In genomic region chr13:55071322-55071721, GRCm38 (mm10) we compare ENCODE assay signal across 8 mouse cellular contexts. TPM values are rescaled to one million over a fixed set of nuclear protein-coding genes. Genes with fewer than 3 reads are reported as not detected.
DNase-seq lines count a peak whose midpoint lies in the region; ATAC-seq and TF ChIP-seq lines count a peak whose summit lies in the region.

No protein-coding gene starts in this region.

- no peak overlapping the region for H3K27ac ChIP-seq in heart, postnatal 0 days (ENCODE audit: low read depth)
- H3K27ac ChIP-seq in heart, embryonic 10.5 days: no peak overlapping the region

- no peak overlapping the region for H3K9ac ChIP-seq in heart, postnatal 0 days (replicated peaks; ENCODE audit: low read depth, low read length)

- peak; percentile 47 for DNase-seq in heart, postnatal 0 days (ENCODE audit: low spot score)
- DNase-seq in heart, embryonic 10.5 days (ENCODE audit: low spot score): no peak
- peak; percentile 6 to 16 for DNase-seq in right cerebral cortex, adult 2 months (ENCODE audit: low spot score in 2 of 2)
- no peak for DNase-seq in right cerebral cortex, postnatal 36 days (ENCODE audit: low spot score in 2 of 2)
- DNase-seq in embryo, embryonic 10.5 days (ENCODE audit: low spot score): peak; percentile 76
- DNase-seq in testis, postnatal 10 days (ENCODE audit: low spot score): no peak
- no peak for DNase-seq in urinary bladder, adult 18-20 months (ENCODE audit: low spot score in 2 of 2)
- DNase-seq in spleen, postnatal 10 days (ENCODE audit: low spot score in 2 of 2): no peak

- WGBS in heart, postnatal 0 days: 3% methylated on average over 3 of the region's 3 CpGs
- 7% methylated on average over 3 of the region's 3 CpGs for WGBS in heart, embryonic 10.5 days

- H3K4me3 ChIP-seq in heart, postnatal 0 days (ENCODE audit: low read depth, low read length): no peak overlapping the region
- H3K4me3 ChIP-seq in heart, embryonic 10.5 days: no peak overlapping the region

- no peak for TF ChIP-seq EP300 in heart, postnatal 0 days (IDR thresholded peaks at IDR 0.05; ENCODE audit: low read depth)

- no peaks in the 10 kb centered on the region for H3K9me3 ChIP-seq in heart, postnatal 0 days (replicated peaks; ENCODE audit: control insufficient read depth, low read length)
- no peaks in the 10 kb centered on the region for H3K9me3 ChIP-seq in heart, embryonic 10.5 days

- no peaks in the 10 kb centered on the region for H3K4me1 ChIP-seq in heart, postnatal 0 days (ENCODE audit: control insufficient read depth, insufficient read depth)
- no peaks in the 10 kb centered on the region for H3K4me1 ChIP-seq in heart, embryonic 10.5 days

- H3K27me3 ChIP-seq in heart, postnatal 0 days (ENCODE audit: control insufficient read depth, insufficient read depth, low read length): no peaks in the 10 kb centered on the region
- H3K27me3 ChIP-seq in heart, embryonic 10.5 days (ENCODE audit: insufficient read depth, poor library complexity, severe bottlenecking): no peaks in the 10 kb centered on the region

- no peak overlapping the region for H3K4me2 ChIP-seq in heart, postnatal 0 days (ENCODE audit: low read depth, low read length)

- H3K36me3 ChIP-seq in heart, postnatal 0 days (replicated peaks; ENCODE audit: control insufficient read depth, insufficient read depth, low read length): peaks cover 34% of the 10 kb centered on the region
- H3K36me3 ChIP-seq in heart, embryonic 10.5 days: peaks cover 9% of the 10 kb centered on the region; the same call in 1 of the 2 replicates

- ATAC-seq in heart, postnatal 0 days (ENCODE audit: insufficient read depth, low read depth): no peak

- TF ChIP-seq CTCF in heart, postnatal 0 days (IDR thresholded peaks at IDR 0.05; ENCODE audit: low read depth): peak; percentile 50

RNA-seq across cellular contexts. Expression of gene Uimc1, which starts 28.8 kb away (rescaled TPM):
- total RNA-seq in heart, postnatal 0 days (2014; rRNA removed; ENCODE audit: low replicate concordance): 6.2 and 11.1 TPM in 2 replicates
- 12.5 and 13.9 TPM in 2 replicates for polyA plus RNA-seq in heart, postnatal 0 days (2015; fragmentation: Nextera tagmentation; extraction: Ambion mirVana)
- polyA plus RNA-seq in heart, embryonic 10.5 days (2016; fragmentation: Nextera tagmentation; extraction: Ambion mirVana): 16.1 and 18.9 TPM in 2 replicates

RNA-seq across cellular contexts. Expression of gene Zfp346, which starts 33.8 kb away (rescaled TPM):
- total RNA-seq in heart, postnatal 0 days (2014; rRNA removed; ENCODE audit: low replicate concordance): 13.3 and 21.0 TPM in 2 replicates
- 11.7 and 13.4 TPM in 2 replicates for polyA plus RNA-seq in heart, postnatal 0 days (2015; fragmentation: Nextera tagmentation; extraction: Ambion mirVana)
- 18.1 and 20.4 TPM in 2 replicates for polyA plus RNA-seq in heart, embryonic 10.5 days (2016; fragmentation: Nextera tagmentation; extraction: Ambion mirVana)

RNA-seq across cellular contexts. Expression of gene Hk3, which starts 50.1 kb away (rescaled TPM):
- total RNA-seq in heart, postnatal 0 days (2014; rRNA removed; ENCODE audit: low replicate concordance): 0.38 and 1.0 TPM in 2 replicates
- polyA plus RNA-seq in heart, postnatal 0 days (2015; fragmentation: Nextera tagmentation; extraction: Ambion mirVana): 0.38 and 0.62 TPM in 2 replicates
- 0.43 TPM in 1 of 2 replicates, not detected in the other for polyA plus RNA-seq in heart, embryonic 10.5 days (2016; fragmentation: Nextera tagmentation; extraction: Ambion mirVana)

Comparison
In these comparisons a context has a peak if more than half of its experiments do, and no peak if none do; other contexts are left out.
1. DNase-seq: peak in heart, postnatal 0 days (single experiment), right cerebral cortex, adult 2 months (2 of 2) and embryo, embryonic 10.5 days (single experiment); none in heart, embryonic 10.5 days (single experiment), right cerebral cortex, postnatal 36 days (0 of 2), testis, postnatal 10 days (single experiment), urinary bladder, adult 18-20 months (0 of 2) and spleen, postnatal 10 days (0 of 2).